Mouse (Mus musculus): ENCODE data around the gene Lrpprc.

Lrpprc gene

GRCm38 (mm10) chr17:84758971-84759370, 31.6 kb downstream of the Lrpprc start:
- no peak for DNase-seq (ENCODE audit: low spot score)

- no peak for DNase-seq (ENCODE audit: low spot score)
Observed at GRCm38 (mm10) chr17:84758374-84758773, 32.2 kb downstream of the Lrpprc start.

- peak; percentile 6 for DNase-seq (ENCODE audit: low spot score)
Observed at GRCm38 (mm10) chr17:84756090-84756489, 34.5 kb downstream of the Lrpprc start.

GRCm38 (mm10) chr17:84753489-84753888, 37.1 kb downstream of the Lrpprc start:
- DNase-seq (ENCODE audit: low spot score): no peak

- no peak for DNase-seq (ENCODE audit: low spot score)
Observed at GRCm38 (mm10) chr17:84752286-84752685, 38.3 kb downstream of the Lrpprc start.

- DNase-seq (ENCODE audit: low spot score): no peak
Observed at GRCm38 (mm10) chr17:84751630-84752191, 38.9 kb downstream of the Lrpprc start.

GRCm38 (mm10) chr17:84750130-84750529, 40.5 kb downstream of the Lrpprc start:
- no peak for DNase-seq (ENCODE audit: low spot score)

- DNase-seq (ENCODE audit: low spot score): no peak
Observed at GRCm38 (mm10) chr17:84749297-84749696, 41.3 kb downstream of the Lrpprc start.

- DNase-seq (ENCODE audit: low spot score): no peak
Observed at GRCm38 (mm10) chr17:84748152-84748682, 42.4 kb downstream of the Lrpprc start.

GRCm38 (mm10) chr17:84747212-84747611, 43.4 kb downstream of the Lrpprc start:
- DNase-seq (ENCODE audit: low spot score): no peak

- no peak for DNase-seq (ENCODE audit: low spot score)
Observed at GRCm38 (mm10) chr17:84745001-84745400, 45.6 kb downstream of the Lrpprc start.

GRCm38 (mm10) chr17:84744256-84744655, 46.3 kb downstream of the Lrpprc start:
- DNase-seq (ENCODE audit: low spot score): no peak

- DNase-seq (ENCODE audit: low spot score): no peak
Observed at GRCm38 (mm10) chr17:84738073-84738797, 52.4 kb downstream of the Lrpprc start.

- DNase-seq (ENCODE audit: low spot score): no peak
Observed at GRCm38 (mm10) chr17:84736719-84737118, 53.9 kb downstream of the Lrpprc start.

- DNase-seq (ENCODE audit: low spot score): no peak
Observed at GRCm38 (mm10) chr17:84732612-84733011, 58.0 kb downstream of the Lrpprc start.

GRCm38 (mm10) chr17:84731361-84731760, 59.2 kb downstream of the Lrpprc start:
- DNase-seq (ENCODE audit: low spot score): no peak

GRCm38 (mm10) chr17:84729140-84729539, 61.4 kb downstream of the Lrpprc start:
- DNase-seq (ENCODE audit: low spot score): no peak

- DNase-seq (ENCODE audit: low spot score): no peak
Observed at GRCm38 (mm10) chr17:84728201-84728911, 62.2 kb downstream of the Lrpprc start.

GRCm38 (mm10) chr17:84725163-84725562, 65.4 kb downstream of the Lrpprc start:
- no peak for DNase-seq (ENCODE audit: low spot score)

- DNase-seq (ENCODE audit: low spot score): no peak
Observed at GRCm38 (mm10) chr17:84724028-84724427, 66.6 kb downstream of the Lrpprc start.

- DNase-seq (ENCODE audit: low spot score): no peak
Observed at GRCm38 (mm10) chr17:84719105-84719504, 71.5 kb downstream of the Lrpprc start.

GRCm38 (mm10) chr17:84717416-84717815, 73.2 kb downstream of the Lrpprc start:
- no peak for DNase-seq (ENCODE audit: low spot score)

Measured in lung, postnatal 25 days (tissue).